Mouse (Mus musculus) CH12.LX (cell line): ENCODE measurements around the gene A930004D18Rik.

ENCODE experiments used
- CHD1 ChIP-seq: IDR thresholded peaks from 2 replicates; pipeline ENCODE4 v1.6.1; 2012; ENCODE audit warnings: low read depth, low read length, improper control_type of control experiment, inconsistent platforms
- CTCF ChIP-seq, 2 experiments: IDR thresholded peaks in 1 of 2; conservative IDR thresholded peaks in 1 of 2; 2 replicates each; pipeline ENCODE4 v1.5.1; 2011 to 2012; ENCODE audit warnings: low read depth in 2 of 2, low read length in 2 of 2, improper control_type of control experiment in 1 of 2, inconsistent platforms in 1 of 2, mild to moderate bottlenecking in 1 of 2, moderate library complexity in 1 of 2
- KAT2A ChIP-seq: IDR thresholded peaks from 2 replicates; pipeline ENCODE4 v1.6.1; 2012; ENCODE audit warnings: low read length, improper control_type of control experiment, inconsistent platforms; ENCODE audit not compliant: insufficient replicate concordance
- NRF1 ChIP-seq: IDR thresholded peaks from 2 replicates; pipeline ENCODE4 v1.6.1; 2014; ENCODE audit warnings: low read depth, mild to moderate bottlenecking, inconsistent platforms, low read length, improper control_type of control experiment, moderate library complexity
- POLR2A ChIP-seq: IDR thresholded peaks from 2 replicates; pipeline ENCODE4 v1.6.1; 2011; ENCODE audit warnings: low read depth, mild to moderate bottlenecking, improper control_type of control experiment, low read length
- UBTF ChIP-seq: IDR thresholded peaks from 2 replicates; pipeline ENCODE4 v1.6.1; 2012; ENCODE audit warnings: low read depth, mild to moderate bottlenecking, inconsistent platforms, low read length, improper control_type of control experiment, moderate library complexity

- TF ChIP-seq KAT2A (0 out of 2 replicates have a peak, but pooled peaks have one; percentile 20), CTCF (conservative IDR thresholded peaks at IDR 0.05 in 1 of 2, IDR thresholded peaks at IDR 0.05 in 1 of 2; ENCODE audit: low read depth in 2 of 2, low read length in 2 of 2) (no peak), POLR2A (peak; percentile 91), NRF1 (peak; percentile 84), UBTF (peak; percentile 94), CHD1 (peak; percentile 25; the same call in 1 of the 2 replicates)
Measured at GRCm38 (mm10) chr2:18064356-18064858, 26.9 kb upstream of the A930004D18Rik start.
